Mouse (Mus musculus): ENCODE measurements around the gene Gm44965.
"Not testable (repeated sequence)": the region's sequence is repeated elsewhere in the genome, so short reads cannot be mapped to it uniquely, and the experiment has no call there.

Gm44965 gene

DNA sequence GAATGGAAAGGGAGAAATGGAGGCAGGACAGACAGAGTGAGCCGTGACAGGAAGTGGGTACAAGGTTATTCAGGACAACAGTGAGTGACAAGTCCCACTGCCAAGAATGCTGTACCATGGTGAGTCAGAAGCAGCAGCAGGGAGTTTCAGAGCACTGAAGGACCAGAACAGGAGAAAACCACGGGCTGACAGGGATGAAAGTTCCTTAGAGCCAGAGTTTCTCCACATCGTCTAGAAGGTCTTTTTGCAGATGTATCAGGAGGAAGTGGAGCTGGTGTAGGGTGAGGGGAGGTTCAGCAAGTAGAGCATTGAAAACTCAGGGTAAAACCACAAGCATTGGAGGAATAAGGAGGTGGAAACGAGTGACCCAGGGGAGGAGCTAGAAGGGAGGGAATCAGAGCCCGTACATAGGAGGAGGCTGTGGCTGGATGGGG, 14.5 kb upstream of the Gm44965 start:
- no peak for DNase-seq (ENCODE audit: low read depth, low spot score)

GRCm38 (mm10) chr6:48581257-48581656, 12.5 kb upstream of the Gm44965 start:
- DNase-seq (ENCODE audit: low read depth, low spot score), result no peak

DNA sequence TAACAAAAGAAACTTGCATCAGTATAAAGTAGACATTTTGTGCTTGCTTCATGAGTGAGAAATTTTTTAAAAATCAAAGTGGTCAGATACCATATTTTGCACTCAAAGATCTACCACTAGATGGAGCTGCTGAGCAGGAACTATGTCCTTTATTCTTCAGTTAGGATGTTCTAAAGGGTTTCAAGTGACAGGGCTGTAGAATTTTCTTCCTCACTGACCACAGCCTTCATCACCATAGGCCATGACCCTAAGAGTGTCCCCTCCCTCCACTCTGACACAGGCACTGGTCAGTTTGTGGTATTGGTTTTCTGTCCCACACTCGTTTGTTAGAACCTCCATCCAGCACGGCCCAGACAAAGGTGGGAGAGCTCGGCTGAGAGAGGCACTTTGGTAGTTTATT, 11.7 kb upstream of the Gm44965 start:
- no peak for DNase-seq (ENCODE audit: low read depth, low spot score)

GRCm38 (mm10) chr6:48589194-48589750, 4.5 kb upstream of the Gm44965 start, which contains the start of gene Gm45021:
TSS of gene Gm45021 (plus strand) at chr6:48589610.
- no peak for DNase-seq (ENCODE audit: low read depth, low spot score)

DNA sequence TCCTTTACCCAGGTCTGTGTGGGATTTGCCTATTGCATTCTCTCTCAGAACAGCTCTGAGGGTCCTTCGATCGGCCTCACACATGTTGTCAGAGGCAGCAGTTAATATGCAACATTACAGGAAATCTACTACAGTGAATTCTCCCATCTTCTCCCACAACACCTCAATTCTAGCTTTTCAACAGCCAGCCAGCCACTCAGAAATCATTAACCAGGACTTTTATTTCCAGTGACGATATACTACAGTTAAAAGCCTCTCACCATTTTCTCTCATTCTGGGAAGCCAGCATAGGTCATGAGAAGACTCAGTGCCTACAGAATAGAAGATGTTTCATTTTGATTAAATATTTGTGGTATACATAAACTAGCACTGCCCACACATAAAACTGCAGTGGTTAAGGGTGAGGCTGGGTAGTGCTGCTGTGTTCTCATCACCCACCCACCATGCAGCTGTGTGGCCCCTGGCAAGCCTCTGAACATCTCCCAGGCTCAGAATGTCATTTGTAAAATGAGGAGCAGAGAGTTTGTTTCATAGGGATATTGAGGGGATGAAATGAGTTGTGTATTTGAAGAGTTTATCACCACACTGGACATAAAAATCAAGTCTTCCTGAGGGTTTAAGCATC, 2.4 kb upstream of the Gm44965 start:
- no peak for DNase-seq (ENCODE audit: low read depth, low spot score)

DNA sequence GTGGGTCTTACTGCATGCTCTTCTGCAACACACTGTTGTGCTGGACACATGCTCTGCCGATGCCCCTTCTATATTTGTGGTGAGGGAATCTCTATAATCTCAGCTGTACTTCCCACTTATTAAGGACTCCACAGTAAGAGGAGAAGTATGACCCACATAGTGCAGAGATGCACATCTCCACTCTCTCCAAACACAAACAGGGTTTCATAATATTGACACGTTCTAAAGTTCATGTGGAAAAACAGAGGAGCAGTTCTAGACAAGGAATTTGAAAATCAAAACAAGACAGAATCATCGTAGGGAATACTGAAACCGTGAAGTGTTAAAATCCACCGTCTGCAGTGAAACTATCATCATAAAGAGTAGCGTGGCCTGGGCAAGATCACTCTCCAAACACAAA, 1.9 kb upstream of the Gm44965 start:
- DNase-seq (ENCODE audit: low read depth, low spot score), result no peak

GRCm38 (mm10) chr6:48594043-48594738, 450 bp downstream of the Gm44965 start:
- DNase-seq (ENCODE audit: low read depth, low spot score), result no peak

DNA sequence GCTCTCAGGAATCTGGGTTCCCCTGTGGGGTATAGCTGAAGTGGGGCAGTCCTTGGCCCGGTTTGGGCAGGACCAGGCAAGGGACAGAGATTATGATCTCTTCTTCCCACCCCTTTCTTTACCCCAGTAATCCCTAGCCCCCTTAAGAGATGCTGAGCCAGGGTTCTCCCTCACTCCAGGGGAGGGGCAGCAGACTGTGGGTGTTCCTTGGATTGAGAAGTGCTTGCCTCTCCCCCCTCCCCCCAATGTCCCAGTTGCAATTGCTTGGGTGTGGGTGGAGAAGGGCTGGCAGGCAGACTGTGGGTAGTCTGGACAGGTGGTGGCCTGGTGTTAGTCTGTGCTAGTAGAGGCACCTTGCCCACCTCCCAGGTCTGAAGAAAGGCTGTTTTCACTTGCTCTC, 1.5 kb downstream of the Gm44965 start:
- DNase-seq (ENCODE audit: low read depth, low spot score), result no peak

DNA sequence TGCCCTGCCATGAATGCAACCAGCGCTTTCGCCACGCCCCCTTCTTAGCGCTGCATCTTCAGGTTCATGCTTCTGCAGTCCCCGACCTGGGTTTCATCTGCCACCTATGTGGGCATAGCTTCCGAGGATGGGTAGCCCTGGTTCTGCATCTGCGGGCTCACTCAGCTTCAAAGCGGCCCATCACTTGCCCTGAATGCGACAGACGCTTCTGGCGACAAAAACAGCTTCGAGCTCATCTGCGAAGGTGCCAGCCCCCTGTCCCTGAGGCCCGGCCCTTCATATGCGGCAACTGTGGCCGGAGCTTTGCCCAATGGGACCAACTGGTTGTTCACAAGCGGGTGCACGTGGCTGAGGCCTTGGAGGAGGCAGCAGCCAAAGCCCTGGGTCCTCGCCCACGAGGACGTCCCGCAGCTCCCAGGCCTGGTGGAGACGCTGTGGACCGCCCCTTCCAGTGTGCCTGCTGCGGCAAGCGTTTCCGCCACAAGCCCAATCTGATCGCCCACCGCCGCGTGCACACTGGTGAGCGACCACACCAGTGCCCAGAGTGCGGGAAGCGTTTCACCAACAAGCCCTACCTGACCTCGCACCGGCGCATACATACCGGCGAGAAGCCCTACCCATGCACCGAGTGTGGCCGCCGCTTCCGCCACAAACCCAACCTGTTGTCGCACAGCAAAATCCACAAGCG, 2.9 kb downstream of the Gm44965 start:
- DNase-seq (ENCODE audit: low read depth, low spot score), result no peak

DNA sequence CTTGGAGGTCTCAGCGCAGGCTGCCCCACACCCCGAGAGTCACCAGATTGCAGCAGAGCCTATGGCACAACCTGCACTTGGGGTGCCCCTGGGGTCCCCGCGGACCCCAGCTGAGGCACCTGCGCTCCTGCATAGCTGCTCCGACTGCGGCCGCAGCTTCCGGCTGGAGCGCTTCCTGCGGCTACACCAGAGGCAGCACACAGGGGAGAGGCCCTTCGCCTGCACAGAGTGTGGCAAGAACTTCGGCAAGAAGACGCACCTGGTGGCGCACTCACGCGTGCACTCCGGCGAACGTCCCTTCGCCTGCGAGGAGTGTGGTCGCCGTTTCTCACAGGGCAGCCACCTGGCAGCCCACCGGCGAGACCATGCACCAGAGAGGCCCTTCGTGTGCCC, 3.5 kb downstream of the Gm44965 start:
- DNase-seq (ENCODE audit: low read depth, low spot score), result no peak

DNA sequence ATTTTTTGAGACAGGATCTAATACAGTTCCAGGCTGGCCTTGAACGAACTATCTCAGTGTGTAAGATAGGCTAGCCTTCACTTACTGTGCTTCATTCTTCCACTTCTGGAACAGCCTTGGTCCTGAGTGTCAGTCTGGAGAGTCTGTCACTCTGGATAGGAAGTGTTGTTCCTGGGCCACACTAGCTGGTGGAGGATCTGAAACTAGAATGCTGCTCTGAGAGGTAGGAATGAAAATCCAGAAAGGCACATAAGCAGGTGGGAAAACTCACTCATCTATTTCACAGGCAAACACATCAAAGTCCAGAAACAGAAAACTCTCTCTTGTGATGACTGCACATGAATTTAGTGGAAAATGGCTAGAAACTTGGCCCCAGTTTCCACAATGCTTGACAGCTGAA, 6.9 kb downstream of the Gm44965 start:
- no peak for DNase-seq (ENCODE audit: low read depth, low spot score)

- DNase-seq (ENCODE audit: low read depth, low spot score), result peak; percentile 87
Measured at GRCm38 (mm10) chr6:48601271-48602079, 7.7 kb downstream of the Gm44965 start, which contains the start of gene Zfp775. TSS of gene Zfp775 (plus strand) at chr6:48602063.

- peak; percentile 67 for DNase-seq (ENCODE audit: low read depth, low spot score)
Measured at GRCm38 (mm10) chr6:48602080-48602741, 8.5 kb downstream of the Gm44965 start.

DNA sequence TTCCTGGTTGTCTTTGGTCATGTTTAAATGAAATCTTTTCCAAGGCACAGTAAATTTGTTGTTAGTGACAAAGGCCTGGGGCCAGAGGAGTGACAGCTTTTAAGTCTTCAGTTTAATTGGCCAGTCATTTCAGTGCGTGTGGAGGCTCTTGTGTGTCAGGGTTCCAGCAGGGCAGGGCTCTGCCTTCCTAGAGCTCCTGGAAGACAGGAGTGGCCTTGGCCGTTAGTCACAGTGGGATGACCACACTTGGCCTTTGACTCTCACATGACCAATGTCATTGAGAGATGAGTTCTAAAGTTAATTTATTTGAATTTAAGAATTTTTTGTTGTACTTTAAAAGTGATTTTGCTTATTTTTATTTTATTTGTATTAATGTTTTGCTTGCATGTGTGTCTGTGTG, 14.4 kb downstream of the Gm44965 start:
- DNase-seq (ENCODE audit: low read depth, low spot score), result no peak

GRCm38 (mm10) chr6:48609512-48609911, 15.8 kb downstream of the Gm44965 start:
- DNase-seq (ENCODE audit: low read depth, low spot score), result no peak

DNA sequence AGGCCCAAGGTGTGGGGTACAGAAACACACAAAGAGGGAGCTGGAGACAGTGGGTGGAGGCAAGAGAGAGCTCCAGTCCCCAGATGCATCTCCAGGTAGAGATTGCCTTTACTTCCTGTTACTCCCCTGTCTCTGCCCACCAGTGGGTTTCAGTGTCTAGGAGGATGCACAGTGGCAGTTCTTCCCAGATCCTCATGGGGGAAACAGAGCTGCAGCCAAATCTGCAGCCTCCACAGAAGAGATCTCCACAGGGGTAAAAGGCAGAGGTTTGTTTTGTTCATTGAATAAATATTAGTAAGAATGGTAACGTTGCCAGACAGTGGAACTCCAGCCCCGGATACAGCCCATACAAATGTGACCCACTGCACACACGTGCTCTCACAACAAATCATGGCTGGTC, 16.9 kb downstream of the Gm44965 start:
- DNase-seq (ENCODE audit: low read depth, low spot score), result no peak

- no peak for DNase-seq (ENCODE audit: low read depth, low spot score)
Measured at GRCm38 (mm10) chr6:48613464-48613863, 19.7 kb downstream of the Gm44965 start.

DNA sequence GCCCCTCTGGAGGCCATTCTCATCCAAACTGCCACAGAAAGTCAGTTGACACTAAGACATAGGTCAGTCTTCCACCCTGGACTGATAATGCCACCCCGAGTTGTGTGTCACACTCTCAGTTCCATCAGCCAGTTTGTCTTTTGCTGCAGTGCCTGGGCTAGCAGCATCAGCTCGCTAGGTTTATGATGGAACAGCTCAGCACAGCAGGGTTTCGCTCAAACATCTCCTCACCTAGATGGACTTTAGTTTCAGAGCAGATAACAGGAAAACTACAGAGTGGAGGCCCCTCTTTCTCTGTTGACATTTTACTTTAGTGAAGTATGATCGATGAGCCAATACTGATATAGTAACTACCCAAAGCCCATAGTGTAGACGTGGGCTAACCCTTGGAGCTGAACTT, 21.0 kb downstream of the Gm44965 start:
- no peak for DNase-seq (ENCODE audit: low read depth, low spot score)

- DNase-seq (ENCODE audit: low read depth, low spot score), result no peak
Measured at GRCm38 (mm10) chr6:48620031-48620430, 26.3 kb downstream of the Gm44965 start.

GRCm38 (mm10) chr6:48622186-48622843, 28.6 kb downstream of the Gm44965 start:
- not testable (repeated sequence) for DNase-seq (ENCODE audit: low read depth, low spot score)
